Mouse (Mus musculus): ENCODE data around the gene Disp2.

GRCm38 (mm10) chr2:118783093-118783492, 3.6 kb downstream of the Disp2 start:
- TF ChIP-seq GATA1 (IDR thresholded peaks at IDR 0.05; ENCODE audit: borderline replicate concordance, low read length): no peak
- TF ChIP-seq FLI1 (IDR thresholded peaks at IDR 0.05; ENCODE audit: low read length): no peak

Data from megakaryocyte, embryonic 14.5 days (primary cell).